Mouse (Mus musculus) bone marrow macrophage, adult 2 months (primary cell): ENCODE measurements at regions not wholly inside any gene's neighbourhood (a gene's known extent, or its start where the extent isn't known, plus 50 kb on each side); places are given as distances from the start of the nearest gene placed in this dataset.

Source experiments
- H3K27ac ChIP-seq: 2 replicates; pipeline ENCODE4 v1.5.1; 2012; ENCODE audit warnings: low read depth, low read length; ENCODE audit not compliant: insufficient read depth
- H3K4me1 ChIP-seq: 2 replicates; pipeline ENCODE4 v1.6.1; 2012; ENCODE audit warnings: low read length; ENCODE audit not compliant: control insufficient read depth, insufficient read depth
- H3K4me3 ChIP-seq: 2 replicates; pipeline ENCODE4 v1.5.1; 2012; ENCODE audit warnings: mild to moderate bottlenecking, low read length, moderate library complexity; ENCODE audit not compliant: insufficient read depth
- CTCF ChIP-seq: IDR thresholded peaks from 2 replicates; pipeline ENCODE4 v1.5.1; 2012; ENCODE audit warnings: low read depth, mild to moderate bottlenecking, low read length, moderate library complexity
- POLR2A ChIP-seq: IDR thresholded peaks from 2 replicates; pipeline ENCODE4 v1.6.1; 2012; ENCODE audit warnings: mild to moderate bottlenecking, low read depth, low read length, borderline replicate concordance

DNA sequence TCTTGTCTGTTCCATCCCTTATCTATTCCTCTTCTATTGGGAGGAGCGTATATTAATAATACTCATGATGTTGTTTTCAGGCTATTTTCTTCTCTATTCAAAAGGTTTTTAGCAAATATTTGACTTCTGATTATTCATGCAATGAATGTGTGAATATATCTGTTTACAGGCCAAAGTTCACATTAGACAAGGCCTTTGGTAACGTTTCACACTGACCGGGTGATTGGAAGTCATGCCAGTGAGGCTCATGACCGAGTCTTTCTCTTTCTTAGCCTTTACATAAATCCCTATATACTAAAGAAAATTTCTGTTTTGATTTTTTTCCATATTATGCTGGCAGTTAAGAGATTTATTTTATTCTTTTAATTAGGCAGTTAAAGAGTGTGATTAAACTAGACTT is 112.2 kb upstream of the Tapt1 start:
- no peak for TF ChIP-seq POLR2A
- H3K27ac ChIP-seq = no peak overlapping the region
- no peaks in the 10 kb centered on the region for H3K4me1 ChIP-seq
- no peak overlapping the region for H3K4me3 ChIP-seq

DNA sequence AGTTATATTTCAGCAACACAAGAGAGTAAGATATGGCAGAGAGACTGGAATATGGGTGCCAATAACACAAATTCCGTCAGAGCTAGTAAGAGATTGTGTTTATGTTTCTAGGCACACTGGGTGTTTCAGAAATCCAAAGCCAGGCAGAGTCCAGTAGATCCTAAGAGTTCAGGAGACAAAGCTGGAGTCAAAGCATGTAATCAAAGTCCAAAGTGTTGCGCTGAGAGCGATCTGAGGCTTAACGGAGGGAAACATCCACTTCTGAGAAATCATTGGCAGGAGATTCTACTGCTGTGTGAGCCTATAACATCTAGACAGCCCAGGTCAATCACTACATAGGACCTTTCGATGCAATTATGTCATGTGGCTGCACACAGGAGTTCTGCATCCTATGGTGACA is 109.3 kb upstream of the Tapt1 start:
- TF ChIP-seq CTCF = no peak
- no peak for TF ChIP-seq POLR2A
- Histone ChIP-seq H3K4me1 (no peaks in the 10 kb centered on the region), H3K4me3 (no peak overlapping the region), H3K27ac (no peak overlapping the region)

DNA sequence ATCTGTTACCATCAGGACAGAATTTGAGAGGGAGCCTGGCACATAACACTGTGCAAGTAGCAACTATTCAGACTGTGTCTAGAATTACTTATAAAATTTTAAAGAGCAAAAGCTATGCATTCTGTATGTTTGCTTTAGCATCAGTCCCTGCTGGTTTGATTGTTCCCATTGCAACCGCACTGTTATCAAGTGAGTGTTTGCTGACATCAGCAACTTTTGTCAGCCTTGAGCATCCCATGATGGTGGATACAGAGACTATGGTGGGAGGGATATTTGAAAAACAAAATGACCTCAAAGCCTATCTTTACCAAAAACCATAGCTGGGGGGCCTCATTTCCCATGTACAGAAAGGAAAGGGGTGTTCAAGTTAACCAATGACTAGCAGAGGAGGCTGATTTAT is 93.2 kb upstream of the Tapt1 start:
- no peak overlapping the region for H3K4me3 ChIP-seq
- TF ChIP-seq CTCF (no peak), POLR2A (no peak)
- H3K27ac ChIP-seq = no peak overlapping the region
- H3K4me1 ChIP-seq = no peaks in the 10 kb centered on the region

DNA sequence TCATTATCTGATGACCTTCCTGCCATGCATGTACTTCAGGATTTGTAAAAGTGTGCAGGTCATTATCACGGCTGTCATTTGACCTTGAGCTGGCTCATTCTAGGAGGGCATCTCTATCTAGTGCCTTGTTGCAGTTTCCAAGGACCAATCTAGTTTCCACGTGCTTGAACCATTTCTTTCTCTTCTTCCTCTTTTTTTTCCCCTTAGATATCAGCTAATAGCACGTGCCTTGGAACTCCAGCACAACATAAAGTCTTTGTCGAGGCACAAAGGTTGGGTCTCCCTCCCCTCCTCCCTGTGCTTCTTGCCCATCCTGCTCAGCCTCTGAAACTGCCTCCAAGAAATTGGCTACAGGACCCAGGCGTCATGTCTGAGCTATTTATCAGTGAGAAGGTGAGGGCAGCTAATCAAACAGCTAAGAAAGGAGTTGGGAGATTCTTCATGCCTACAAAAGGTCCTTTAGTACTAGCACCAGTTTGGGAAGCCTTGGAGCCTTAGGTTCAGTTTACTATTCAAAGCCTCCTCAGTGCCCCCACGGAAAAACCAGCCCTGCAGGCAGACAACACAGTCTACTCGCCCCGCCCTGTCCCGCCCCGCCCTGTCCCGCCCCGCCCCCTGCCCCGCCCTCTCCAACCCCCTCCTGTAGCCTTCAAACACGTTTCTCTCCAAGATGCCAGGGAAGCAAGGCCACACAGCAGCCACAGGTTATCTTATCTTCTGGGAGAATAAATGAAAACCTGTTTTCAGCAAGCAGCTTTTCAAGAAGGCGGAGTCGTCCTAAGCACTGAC is 80.5 kb upstream of the Tapt1 start:
- TF ChIP-seq POLR2A = no peak
- TF ChIP-seq CTCF = no peak
- Histone ChIP-seq H3K4me1 (no peaks in the 10 kb centered on the region), H3K27ac (no peak overlapping the region), H3K4me3 (no peak overlapping the region)

DNA sequence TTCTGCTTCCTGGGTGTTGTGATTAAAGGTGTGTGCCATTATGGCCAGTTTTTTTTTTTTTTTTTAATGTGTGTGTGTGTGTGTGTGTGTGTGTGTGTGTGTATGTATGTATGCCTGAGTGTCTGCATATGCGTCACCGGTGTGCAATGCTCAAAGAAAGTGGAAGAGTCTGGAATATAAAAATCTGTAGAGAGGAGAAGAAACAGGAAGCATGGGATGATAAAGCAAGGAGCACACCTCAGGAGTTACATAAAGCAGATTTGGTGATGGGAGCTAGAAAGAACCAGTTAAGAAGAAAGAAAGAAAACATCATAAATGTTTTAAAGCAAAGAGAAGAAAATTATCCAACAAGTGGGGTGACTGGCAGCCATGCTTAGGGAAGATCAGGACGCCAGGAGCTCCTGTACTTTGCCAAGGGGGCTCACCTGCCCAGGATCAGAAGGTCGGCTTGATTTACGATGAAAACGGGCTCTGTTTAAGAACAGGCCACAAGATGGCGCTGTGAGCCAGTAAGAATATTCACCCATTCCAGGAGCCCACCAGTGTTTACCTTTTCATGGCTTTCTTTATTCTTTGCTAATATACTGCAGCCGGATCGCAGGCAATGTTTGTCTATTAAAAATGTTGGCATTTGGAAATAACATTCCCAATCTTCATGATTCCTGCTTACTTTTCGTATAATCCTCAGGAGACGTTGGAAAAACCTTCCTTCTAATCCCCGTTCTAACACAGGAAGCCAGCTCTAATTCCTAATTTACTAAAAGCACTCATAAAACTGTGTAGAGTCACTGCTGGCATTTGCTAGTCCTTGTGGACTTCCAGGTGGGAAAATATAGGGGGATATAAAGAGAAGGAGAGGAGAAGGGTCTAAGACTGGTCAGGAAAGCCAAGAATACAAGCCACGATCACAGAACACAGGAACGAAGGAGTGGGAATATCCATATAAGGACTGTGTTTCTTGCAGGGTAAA is 77.7 kb upstream of the Tapt1 start:
- H3K27ac ChIP-seq = no peak overlapping the region
- no peak for TF ChIP-seq POLR2A
- peak; percentile 52; the same call in 1 of the 2 replicates for TF ChIP-seq CTCF
- no peak overlapping the region for H3K4me3 ChIP-seq
- no peaks in the 10 kb centered on the region for H3K4me1 ChIP-seq

DNA sequence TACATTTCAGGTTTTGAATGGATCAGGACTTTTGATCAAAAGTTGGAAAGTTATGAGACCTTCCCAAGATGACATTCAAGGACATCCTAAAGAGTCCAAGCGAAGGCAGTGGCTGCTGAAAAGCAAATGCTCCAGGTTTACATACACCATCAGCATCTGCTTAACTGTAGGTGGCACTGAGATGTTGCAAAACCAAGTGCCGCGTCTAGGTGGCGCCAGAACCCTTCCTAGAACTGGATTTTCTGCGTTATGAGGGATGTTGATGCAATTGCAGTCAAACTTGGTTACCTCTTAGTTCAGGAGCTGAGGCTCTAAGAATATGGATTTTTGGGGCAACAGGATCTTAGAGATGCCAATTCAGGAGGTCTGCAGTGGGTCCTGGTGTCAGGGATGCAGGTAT is 58.0 kb upstream of the Tapt1 start:
- H3K27ac ChIP-seq = no peak overlapping the region
- no peaks in the 10 kb centered on the region for H3K4me1 ChIP-seq
- no peak for TF ChIP-seq POLR2A
- TF ChIP-seq CTCF = peak; percentile 38; the same call in 1 of the 2 replicates
- H3K4me3 ChIP-seq = no peak overlapping the region
